Mouse (Mus musculus) left cerebral cortex, adult 8-10 months (tissue): ENCODE results near the gene Rchy1. TPM values are rescaled to one million over a fixed set of nuclear protein-coding genes. Genes with fewer than 3 reads are reported as not detected.

Source experiments
- DNase-seq, 2 experiments: peaks; one replicate each; pipeline ENCODE4 v3.0.0; 2022; ENCODE audit warnings: low spot score in 2 of 2
- total RNA-seq, 4 experiments: library from RNA; stranded (reverse); gene quantifications; 2 replicates each; pipeline ENCODE4 v1.2.4; 2022

Gene Rchy1
- 10 to 100 TPM; 34.6 to 40.1 (median 38.1) TPM for total RNA-seq

- DNase-seq: peak; percentile 82 to 93
Measured at GRCm38 (mm10) chr5:91962639-91963440, at the start of gene Rchy1. TSS of gene Rchy1 (minus strand) at chr5:91963068.

GRCm38 (mm10) chr5:92011756-92012155 is 48.9 kb upstream of the Rchy1 start:
- no peak for DNase-seq

- DNase-seq: no peak
Measured at GRCm38 (mm10) chr5:92009827-92010226, 47.0 kb upstream of the Rchy1 start.

- DNase-seq: no peak
Measured at GRCm38 (mm10) chr5:92003011-92003410, 40.1 kb upstream of the Rchy1 start.

- DNase-seq: no peak
Measured at GRCm38 (mm10) chr5:92000770-92001169, 37.9 kb upstream of the Rchy1 start.

GRCm38 (mm10) chr5:91994546-91994945 is 31.7 kb upstream of the Rchy1 start:
- DNase-seq: peak; percentile 8 to 69

- no peak for DNase-seq
Measured at GRCm38 (mm10) chr5:91993061-91993460, 30.2 kb upstream of the Rchy1 start.

GRCm38 (mm10) chr5:91991191-91991937 is 28.5 kb upstream of the Rchy1 start:
- DNase-seq: no peak

GRCm38 (mm10) chr5:91989261-91989660 is 26.4 kb upstream of the Rchy1 start:
- DNase-seq: no peak

GRCm38 (mm10) chr5:91987799-91988198 is 24.9 kb upstream of the Rchy1 start:
- DNase-seq: no peak

- no peak for DNase-seq
Measured at GRCm38 (mm10) chr5:91987236-91987635, 24.4 kb upstream of the Rchy1 start, which contains the start of gene Odaph. TSS of gene Odaph (plus strand) at chr5:91987475.

- no peak for DNase-seq
Measured at GRCm38 (mm10) chr5:91985721-91986120, 22.9 kb upstream of the Rchy1 start.

GRCm38 (mm10) chr5:91983490-91983889 is 20.6 kb upstream of the Rchy1 start:
- DNase-seq: no peak

GRCm38 (mm10) chr5:91981176-91981840 is 18.4 kb upstream of the Rchy1 start:
- no peak for DNase-seq

- DNase-seq: no peak
Measured at GRCm38 (mm10) chr5:91977397-91977770, 14.5 kb upstream of the Rchy1 start.

- no peak for DNase-seq
Measured at GRCm38 (mm10) chr5:91976566-91977396, 13.9 kb upstream of the Rchy1 start.

- no peak for DNase-seq
Measured at GRCm38 (mm10) chr5:91975758-91976157, 12.9 kb upstream of the Rchy1 start.

GRCm38 (mm10) chr5:91974002-91974401 is 11.1 kb upstream of the Rchy1 start:
- no peak for DNase-seq

GRCm38 (mm10) chr5:91972046-91972445 is 9.2 kb upstream of the Rchy1 start:
- DNase-seq: no peak

- no peak for DNase-seq
Measured at GRCm38 (mm10) chr5:91962259-91962638, 619 bp downstream of the Rchy1 start.

- DNase-seq: no peak
Measured at GRCm38 (mm10) chr5:91961370-91961769, 1.5 kb downstream of the Rchy1 start.
